Mouse (Mus musculus): ENCODE results near the gene 4933428G20Rik.

Gene 4933428G20Rik

GRCm38 (mm10) chr11:97505784-97506183 is 5.6 kb upstream of the 4933428G20Rik start:
- DNase-seq (ENCODE audit: low spot score in 2 of 2), result no peak

- no peak for DNase-seq (ENCODE audit: low spot score in 2 of 2)
Measured at GRCm38 (mm10) chr11:97502846-97503245, 2.7 kb upstream of the 4933428G20Rik start.

GRCm38 (mm10) chr11:97502383-97502782 is 2.2 kb upstream of the 4933428G20Rik start:
- DNase-seq (ENCODE audit: low spot score in 2 of 2), result no peak

GRCm38 (mm10) chr11:97500720-97501448 is 744 bp upstream of the 4933428G20Rik start:
- DNase-seq (ENCODE audit: low spot score in 2 of 2), result no peak

- no peak for DNase-seq (ENCODE audit: low spot score in 2 of 2)
Measured at GRCm38 (mm10) chr11:97497543-97497942, 2.6 kb downstream of the 4933428G20Rik start.

GRCm38 (mm10) chr11:97492836-97493235 is 7.3 kb downstream of the 4933428G20Rik start:
- no peak for DNase-seq (ENCODE audit: low spot score in 2 of 2)

GRCm38 (mm10) chr11:97491640-97492039 is 8.5 kb downstream of the 4933428G20Rik start:
- no peak for DNase-seq (ENCODE audit: low spot score in 2 of 2)

- peak; percentile 72 to 88 for DNase-seq (ENCODE audit: low spot score in 2 of 2)
Measured at GRCm38 (mm10) chr11:97489589-97490324, 10.4 kb downstream of the 4933428G20Rik start.

GRCm38 (mm10) chr11:97487656-97488055 is 12.5 kb downstream of the 4933428G20Rik start:
- peak in 1 of 2 experiments; percentile 21 for DNase-seq (ENCODE audit: low spot score in 2 of 2)

GRCm38 (mm10) chr11:97485661-97486060 is 14.5 kb downstream of the 4933428G20Rik start:
- no peak for DNase-seq (ENCODE audit: low spot score in 2 of 2)

GRCm38 (mm10) chr11:97479824-97480223 is 20.3 kb downstream of the 4933428G20Rik start:
- no peak for DNase-seq (ENCODE audit: low spot score in 2 of 2)

GRCm38 (mm10) chr11:97479085-97479484 is 21.1 kb downstream of the 4933428G20Rik start:
- DNase-seq (ENCODE audit: low spot score in 2 of 2), result no peak

- DNase-seq (ENCODE audit: low spot score in 2 of 2), result no peak
Measured at GRCm38 (mm10) chr11:97478345-97478744, 21.8 kb downstream of the 4933428G20Rik start.

- no peak for DNase-seq (ENCODE audit: low spot score in 2 of 2)
Measured at GRCm38 (mm10) chr11:97477431-97477830, 22.7 kb downstream of the 4933428G20Rik start.

- DNase-seq (ENCODE audit: low spot score in 2 of 2), result peak; percentile 38 to 77
Measured at GRCm38 (mm10) chr11:97476334-97477095, 23.6 kb downstream of the 4933428G20Rik start.

GRCm38 (mm10) chr11:97471276-97471675 is 28.9 kb downstream of the 4933428G20Rik start:
- DNase-seq (ENCODE audit: low spot score in 2 of 2), result no peak

- DNase-seq (ENCODE audit: low spot score in 2 of 2), result no peak
Measured at GRCm38 (mm10) chr11:97469828-97470227, 30.3 kb downstream of the 4933428G20Rik start.

- peak; percentile 65 to 92 for DNase-seq (ENCODE audit: low spot score in 2 of 2)
Measured at GRCm38 (mm10) chr11:97468639-97469287, 31.4 kb downstream of the 4933428G20Rik start.

GRCm38 (mm10) chr11:97466444-97467160 is 33.5 kb downstream of the 4933428G20Rik start:
- no peak for DNase-seq (ENCODE audit: low spot score in 2 of 2)

GRCm38 (mm10) chr11:97465957-97466356 is 34.2 kb downstream of the 4933428G20Rik start:
- DNase-seq (ENCODE audit: low spot score in 2 of 2), result no peak

- DNase-seq (ENCODE audit: low spot score in 2 of 2), result no peak
Measured at GRCm38 (mm10) chr11:97463991-97464390, 36.1 kb downstream of the 4933428G20Rik start.
